19 mouse cellular contexts compared by ENCODE assay signal in genomic region chr8:88574975-88575374, GRCm38 (mm10). TPM values are rescaled to one million over a fixed set of nuclear protein-coding genes. Genes with fewer than 3 reads are reported as not detected.
A peak's percentile ranks its signal among the peaks of the same experiment; 100 is the strongest.
DNase-seq lines count a peak whose midpoint lies in the region; ATAC-seq and TF ChIP-seq lines count a peak whose summit lies in the region.
"Had no signal": no experiment of that assay in that cellular context is flagged by ENCODE, and none has a peak within 500 bp of the region (broad histone marks: within the 10 kb centered on the region; RNA-seq: fewer than 3 reads in every experiment).

No protein-coding gene starts in this region.

- H3K4me3 ChIP-seq in kidney, embryonic 14.5 days (ENCODE audit: low read length): no peak overlapping the region
- no peak overlapping the region for H3K4me3 ChIP-seq in lung, postnatal 0 days (ENCODE audit: low read depth, low read length)
- no peak overlapping the region for H3K4me3 ChIP-seq in intestine, embryonic 16.5 days (ENCODE audit: low read length)
- no peak overlapping the region for H3K4me3 ChIP-seq in stomach, embryonic 14.5 days (ENCODE audit: low read depth, low read length)
- H3K4me3 ChIP-seq: embryonic facial prominence, embryonic 12.5 days; heart, embryonic 12.5 days; layer of hippocampus, adult 2 months; liver, embryonic 15.5 days; midbrain, embryonic 13.5 days; myocyte had no signal

- no peaks in the 10 kb centered on the region for H3K9me3 ChIP-seq in kidney, embryonic 14.5 days (ENCODE audit: control insufficient read depth, low read length)
- no peaks in the 10 kb centered on the region for H3K9me3 ChIP-seq in lung, postnatal 0 days (ENCODE audit: low read length)
- H3K9me3 ChIP-seq in intestine, embryonic 16.5 days (ENCODE audit: control insufficient read depth, low read length): no peaks in the 10 kb centered on the region
- no peaks in the 10 kb centered on the region for H3K9me3 ChIP-seq in stomach, embryonic 14.5 days (ENCODE audit: control insufficient read depth, low read depth, low read length)
- H3K9me3 ChIP-seq: embryonic facial prominence, embryonic 12.5 days; heart, embryonic 12.5 days; liver, embryonic 15.5 days; midbrain, embryonic 13.5 days had no signal

- H3K4me1 ChIP-seq in kidney, embryonic 14.5 days (ENCODE audit: control insufficient read depth, insufficient read depth, low read length): peaks cover 61% of the 10 kb centered on the region
- H3K4me1 ChIP-seq in lung, postnatal 0 days (ENCODE audit: insufficient read depth, low read depth, low read length): peaks cover 49% of the 10 kb centered on the region
- H3K4me1 ChIP-seq in intestine, embryonic 16.5 days (ENCODE audit: control insufficient read depth, insufficient read depth, low read length): peaks cover 42% of the 10 kb centered on the region
- H3K4me1 ChIP-seq in stomach, embryonic 14.5 days (ENCODE audit: control insufficient read depth, insufficient read depth, low read length): peaks cover 65% of the 10 kb centered on the region

- H3K9ac ChIP-seq in kidney, embryonic 14.5 days (ENCODE audit: low read depth, low read length): no peak overlapping the region
- no peak overlapping the region for H3K9ac ChIP-seq in lung, postnatal 0 days (replicated peaks; ENCODE audit: low read depth)
- H3K9ac ChIP-seq in intestine, embryonic 16.5 days (ENCODE audit: low read depth, low read length): no peak overlapping the region
- H3K9ac ChIP-seq in stomach, embryonic 14.5 days (replicated peaks; ENCODE audit: low read depth, low read length): no peak overlapping the region
- H3K9ac ChIP-seq: embryonic facial prominence, embryonic 12.5 days; heart, embryonic 12.5 days; liver, embryonic 15.5 days; midbrain, embryonic 13.5 days had no signal

- H3K4me2 ChIP-seq in kidney, embryonic 14.5 days (replicated peaks; ENCODE audit: low read depth, low read length): no peak overlapping the region
- H3K4me2 ChIP-seq in lung, postnatal 0 days (replicated peaks; ENCODE audit: low read depth, low read length): no peak overlapping the region
- no peak overlapping the region for H3K4me2 ChIP-seq in intestine, embryonic 16.5 days (ENCODE audit: low read depth, low read length)
- no peak overlapping the region for H3K4me2 ChIP-seq in stomach, embryonic 14.5 days (replicated peaks; ENCODE audit: low read depth, low read length)
- H3K4me2 ChIP-seq: embryonic facial prominence, embryonic 12.5 days; heart, embryonic 12.5 days; liver, embryonic 15.5 days; midbrain, embryonic 13.5 days had no signal

- 81% methylated on average over 5 of the region's 5 CpGs for WGBS in kidney, embryonic 14.5 days
- WGBS in lung, postnatal 0 days: 49% methylated on average over 5 of the region's 5 CpGs
- WGBS in intestine, embryonic 16.5 days: 73% methylated on average over 5 of the region's 5 CpGs
- WGBS in stomach, embryonic 14.5 days: 51% methylated on average over 5 of the region's 5 CpGs

- 0 out of 2 replicates have a peak, but pooled peaks cover 3% of the 10 kb centered on the region for H3K36me3 ChIP-seq in kidney, embryonic 14.5 days (ENCODE audit: control insufficient read depth, insufficient read depth, low read length)
- H3K36me3 ChIP-seq in lung, postnatal 0 days (ENCODE audit: insufficient read depth, low read length): peaks cover 15% of the 10 kb centered on the region; the same call in 1 of the 2 replicates
- H3K36me3 ChIP-seq in intestine, embryonic 16.5 days (ENCODE audit: control insufficient read depth, insufficient read depth, low read length): no peaks in the 10 kb centered on the region
- no peaks in the 10 kb centered on the region; the same call in 1 of the 2 replicates for H3K36me3 ChIP-seq in stomach, embryonic 14.5 days (ENCODE audit: control insufficient read depth, insufficient read depth, low read length)
- H3K36me3 ChIP-seq: heart, embryonic 12.5 days; liver, embryonic 15.5 days had no signal

- H3K27me3 ChIP-seq in kidney, embryonic 14.5 days (ENCODE audit: control insufficient read depth, insufficient read depth, low read length): no peaks in the 10 kb centered on the region
- no peaks in the 10 kb centered on the region for H3K27me3 ChIP-seq in lung, postnatal 0 days (replicated peaks; ENCODE audit: insufficient read depth, low read length)
- no peaks in the 10 kb centered on the region for H3K27me3 ChIP-seq in intestine, embryonic 16.5 days (replicated peaks; ENCODE audit: control insufficient read depth, insufficient read depth, low read length)
- no peaks in the 10 kb centered on the region for H3K27me3 ChIP-seq in stomach, embryonic 14.5 days (ENCODE audit: control insufficient read depth, insufficient read depth, low read length)
- H3K27me3 ChIP-seq: embryonic facial prominence, embryonic 12.5 days; heart, embryonic 12.5 days; liver, embryonic 15.5 days; midbrain, embryonic 13.5 days had no signal

- peak overlapping the region; percentile 37; the same call in 1 of the 2 replicates for H3K27ac ChIP-seq in kidney, embryonic 14.5 days (ENCODE audit: low read depth, low read length)
- H3K27ac ChIP-seq in lung, postnatal 0 days (ENCODE audit: low read length): peak overlapping the region; percentile 22; the same call in 1 of the 2 replicates
- 0 out of 2 replicates have a peak overlapping the region, but pooled peaks have one; percentile 80 for H3K27ac ChIP-seq in intestine, embryonic 16.5 days (ENCODE audit: low read length)
- peak overlapping the region; percentile 91; the same call in 1 of the 2 replicates for H3K27ac ChIP-seq in stomach, embryonic 14.5 days (ENCODE audit: low read length)
- H3K27ac ChIP-seq: embryonic facial prominence, embryonic 12.5 days; layer of hippocampus, adult 2 months; midbrain, embryonic 13.5 days had no signal

- no peak for DNase-seq in kidney, postnatal 14 days
- DNase-seq in lung, postnatal 0 days (ENCODE audit: low spot score): peak; percentile 48
- DNase-seq in lung, postnatal 36 days: no peak
- no peak for DNase-seq in frontal cortex, postnatal 10 days (ENCODE audit: low spot score in 2 of 2)
- DNase-seq: adrenal gland, adult 2 months; cerebellum, adult 9-10 months; heart, postnatal 36 days; layer of hippocampus, postnatal 36 days; thymus, postnatal 25 days had no signal

- TF ChIP-seq EP300 in lung, postnatal 0 days (IDR thresholded peaks at IDR 0.05): no peak

- TF ChIP-seq CTCF in lung, postnatal 0 days (IDR thresholded peaks at IDR 0.05): no peak

- no peak for ATAC-seq in kidney, embryonic 14.5 days (ENCODE audit: low FRiP score, low TSS enrichment)
- peak; percentile 16; the same call in 1 of the 2 replicates for ATAC-seq in lung, postnatal 0 days
- ATAC-seq in intestine, embryonic 16.5 days: no peak
- ATAC-seq in stomach, embryonic 14.5 days (ENCODE audit: insufficient number of reproducible peaks, insufficient read depth, low FRiP score, low read depth): no peak
- ATAC-seq: hindbrain, embryonic 16.5 days; midbrain, embryonic 13.5 days had no signal

RNA-seq across cellular contexts. Expression of gene Nkd1, which starts 53.8 kb away (rescaled TPM):
- 52.4 and 60.9 TPM in 2 replicates for polyA plus RNA-seq in kidney, embryonic 14.5 days (2014; fragmentation: Nextera tagmentation; extraction: Ambion mirVana)
- 113 and 123 TPM in 2 replicates for polyA plus RNA-seq in lung, postnatal 0 days (2015; fragmentation: Nextera tagmentation; extraction: Ambion mirVana)
- polyA plus RNA-seq in intestine, embryonic 16.5 days (2015; fragmentation: Nextera tagmentation; extraction: Ambion mirVana): 27.8 and 28.4 TPM in 2 replicates
- 31.2 and 33.7 TPM in 2 replicates for polyA plus RNA-seq in stomach, embryonic 14.5 days (2014; fragmentation: Nextera tagmentation; extraction: Ambion mirVana)

Comparison
In these comparisons a context has a peak if more than half of its experiments do, and no peak if none do; other contexts are left out.
1. H3K27ac ChIP-seq: peak in every context shown above with its lines; median percentile 91 in stomach, embryonic 14.5 days; 80 in intestine, embryonic 16.5 days; 37 in kidney, embryonic 14.5 days; 22 in lung, postnatal 0 days.